Mouse (Mus musculus): Measurements from ENCODE around the gene Cckar.

- TF ChIP-seq CTCF (IDR thresholded peaks at IDR 0.05; ENCODE audit: control insufficient read depth, insufficient read depth, low read length) (no peak), POLR2A (IDR thresholded peaks at IDR 0.05; ENCODE audit: borderline replicate concordance, control insufficient read depth, low read depth, low read length) (no peak)
Observed at GRCm38 (mm10) chr5:53692662-53693061, 14.8 kb downstream of the Cckar start.

Data from bone marrow, adult 2 months (tissue).